Mouse (Mus musculus) T-cell, adult 2 months (primary cell): ENCODE results near the gene Thsd1.
"Not testable (repeated sequence)": the region's sequence is repeated elsewhere in the genome, so short reads cannot be mapped to it uniquely, and the experiment has no call there.

Source experiments
- DNase-seq: peaks from one replicate; pipeline ENCODE4 v3.0.0; 2022; ENCODE audit warnings: low spot score

Gene Thsd1

GRCm38 (mm10) chr8:22264787-22265186 is 37.7 kb downstream of the Thsd1 start:
- no peak for DNase-seq

DNA sequence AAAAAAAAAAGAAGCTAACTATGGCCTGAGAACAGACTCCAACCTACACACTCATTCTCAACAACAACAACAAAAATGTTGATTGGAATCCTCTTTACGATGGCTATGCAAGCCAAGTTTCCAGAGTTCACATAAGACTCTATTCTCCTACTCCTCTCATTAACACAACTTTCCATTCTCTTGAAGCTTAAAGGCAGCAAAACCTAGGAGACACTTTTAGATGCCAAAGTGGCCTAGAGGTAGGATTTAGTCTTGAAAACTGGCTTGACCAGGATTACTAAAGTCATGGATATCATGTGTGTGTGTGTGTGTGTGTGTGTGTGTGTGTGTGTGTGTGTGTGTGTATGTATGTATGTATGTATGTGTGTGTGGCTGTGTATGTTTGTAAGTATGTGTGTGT is 38.1 kb downstream of the Thsd1 start:
- no peak for DNase-seq

- no peak for DNase-seq
Measured at GRCm38 (mm10) chr8:22266809-22267208, 39.7 kb downstream of the Thsd1 start.

GRCm38 (mm10) chr8:22273142-22273541 is 46.0 kb downstream of the Thsd1 start:
- no peak for DNase-seq

GRCm38 (mm10) chr8:22274641-22275040 is 47.5 kb downstream of the Thsd1 start:
- DNase-seq, result no peak

- no peak for DNase-seq
Measured at GRCm38 (mm10) chr8:22282999-22283491, 55.9 kb downstream of the Thsd1 start, which contains the start of gene Tpte. TSS of gene Tpte (plus strand) at chr8:22283441.

GRCm38 (mm10) chr8:22302326-22302725 is 75.2 kb downstream of the Thsd1 start:
- DNase-seq, result no peak

DNA sequence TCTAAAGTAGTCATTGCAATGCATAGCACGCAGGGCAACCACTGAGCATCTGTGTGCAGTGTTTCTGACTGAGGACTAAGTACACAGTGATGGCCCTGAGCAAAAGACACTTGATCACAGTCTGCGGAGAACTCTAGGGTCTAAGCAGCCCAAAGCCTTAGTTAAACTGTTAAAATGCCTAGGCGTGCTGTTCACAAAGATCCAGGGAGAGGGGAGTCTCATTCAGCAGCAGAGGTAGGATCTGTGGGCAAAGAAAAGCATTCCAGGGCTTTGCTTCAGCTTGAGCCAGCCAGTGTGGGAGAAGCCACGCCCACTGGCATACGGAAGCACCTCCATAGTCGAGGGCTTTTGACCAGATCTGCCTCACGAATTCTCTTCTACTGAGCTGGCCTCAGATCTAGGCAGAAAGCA is 75.8 kb downstream of the Thsd1 start:
- DNase-seq, result no peak

DNA sequence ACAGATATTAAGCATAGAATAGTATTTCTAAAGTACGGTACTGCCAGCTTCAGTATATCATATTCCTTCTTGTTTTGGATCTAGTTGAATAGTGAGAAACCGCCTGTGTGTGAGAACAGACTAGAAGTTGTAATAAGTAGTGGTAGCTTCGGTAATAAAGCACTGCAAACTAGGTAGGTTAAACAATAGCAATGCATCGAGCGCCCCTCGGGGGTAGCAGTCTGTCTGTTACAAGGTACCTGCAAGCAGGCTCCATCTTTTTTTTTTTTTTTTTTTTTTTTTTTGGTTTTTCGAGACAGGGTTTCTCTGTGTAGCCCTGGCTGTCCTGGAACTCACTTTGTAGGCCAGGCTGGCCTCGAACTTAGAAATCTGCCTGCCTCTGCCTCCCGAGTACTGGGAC is 76.9 kb downstream of the Thsd1 start:
- DNase-seq, result not testable (repeated sequence)

GRCm38 (mm10) chr8:22306999-22307398 is 79.9 kb downstream of the Thsd1 start:
- no peak for DNase-seq
